Mouse (Mus musculus): ENCODE results near the gene Gbp8.
"Not testable (repeated sequence)": the region's sequence is repeated elsewhere in the genome, so short reads cannot be mapped to it uniquely, and the experiment has no call there.

Gene Gbp8

GRCm38 (mm10) chr5:105139409-105140088, at the start of gene Gbp8, which contains the start of the genes Gbp9 and Gbp4:
Gene Gbp8 (minus strand): TSS chr5:105139540.
Gene Gbp9 (minus strand): TSS chr5:105139539.
Gene Gbp4 (minus strand): TSS chr5:105139586.
- DNase-seq = not testable (repeated sequence)

DNA sequence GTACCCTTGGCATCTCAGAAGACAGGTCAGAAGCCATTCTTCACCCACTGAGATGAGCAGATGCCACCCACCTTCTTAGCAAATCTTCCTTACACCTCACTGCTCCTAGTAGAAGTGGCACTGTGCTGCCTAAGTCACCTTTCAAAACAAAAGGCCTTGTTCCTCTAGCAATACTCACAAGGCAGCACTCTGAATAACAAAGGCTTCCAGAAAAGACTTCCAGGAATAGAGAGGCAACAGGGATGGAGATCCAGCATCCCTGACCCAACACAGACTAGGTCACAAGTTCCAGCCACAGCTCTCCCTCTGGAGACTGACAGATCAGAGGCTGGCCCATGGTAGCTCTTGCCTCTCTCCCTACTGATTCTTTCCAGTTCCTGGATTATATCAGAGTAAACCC, 42.1 kb upstream of the Gbp8 start:
- DNase-seq = no peak

DNA sequence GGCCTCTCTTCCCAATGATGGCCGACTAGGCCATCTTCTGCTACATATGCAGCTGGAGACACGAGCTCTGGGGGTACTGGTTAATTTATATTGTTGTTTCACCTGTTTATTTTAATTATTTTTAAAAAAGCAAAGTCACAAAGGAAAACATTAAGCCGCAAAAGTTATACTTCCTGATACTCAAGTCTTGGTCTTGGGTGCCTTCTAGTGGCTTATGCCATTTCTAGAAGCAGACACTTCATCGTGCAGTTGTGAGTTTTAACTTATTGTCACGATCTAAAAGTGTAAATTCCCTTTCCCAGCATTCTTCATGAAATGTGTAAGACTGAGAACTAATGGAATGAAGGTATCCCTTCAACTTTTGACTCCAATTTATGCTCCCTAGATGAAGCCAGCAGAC, 17.2 kb upstream of the Gbp8 start:
- DNase-seq = no peak

DNA sequence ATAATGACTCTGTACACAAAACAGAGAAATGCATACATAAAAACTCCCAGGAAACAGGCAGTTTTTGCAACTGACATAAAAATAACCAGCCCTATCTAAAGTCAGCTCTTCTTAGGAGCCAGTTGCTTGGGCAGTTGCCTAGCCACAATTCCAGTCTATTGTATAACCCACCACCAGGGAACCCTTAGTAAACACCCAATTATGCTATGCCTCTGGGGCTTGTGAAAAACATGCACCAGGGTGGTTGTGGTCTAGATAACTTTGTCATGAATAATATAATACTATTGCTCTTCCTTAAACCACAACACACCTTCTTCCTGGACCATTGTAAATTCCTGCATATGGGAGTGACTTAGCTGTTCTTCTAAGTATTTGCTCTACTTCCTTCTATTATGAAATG, 14.7 kb upstream of the Gbp8 start:
- no peak for DNase-seq

GRCm38 (mm10) chr5:105148062-105148461, 8.7 kb upstream of the Gbp8 start:
- DNase-seq = not testable (repeated sequence)

DNA sequence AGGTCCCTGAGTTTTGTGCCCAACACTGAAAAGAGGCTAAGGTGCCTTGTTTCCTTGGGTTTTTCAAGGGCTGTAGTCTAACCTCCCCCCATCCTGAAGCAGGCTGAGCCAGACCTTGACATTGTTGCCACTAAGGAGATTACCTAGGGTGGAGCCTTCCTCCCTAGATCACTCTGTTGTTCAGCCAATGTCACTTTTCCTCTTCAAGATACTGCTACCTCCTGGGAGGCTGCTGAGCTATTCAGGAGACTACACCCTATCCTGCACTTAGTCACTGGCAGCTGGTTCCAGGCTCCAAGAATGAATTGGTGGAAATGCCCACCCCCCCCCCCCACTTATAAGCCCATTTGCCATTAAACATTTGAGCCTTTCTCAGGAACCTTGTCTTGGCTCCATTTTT, 7.1 kb upstream of the Gbp8 start:
- no peak for DNase-seq

DNA sequence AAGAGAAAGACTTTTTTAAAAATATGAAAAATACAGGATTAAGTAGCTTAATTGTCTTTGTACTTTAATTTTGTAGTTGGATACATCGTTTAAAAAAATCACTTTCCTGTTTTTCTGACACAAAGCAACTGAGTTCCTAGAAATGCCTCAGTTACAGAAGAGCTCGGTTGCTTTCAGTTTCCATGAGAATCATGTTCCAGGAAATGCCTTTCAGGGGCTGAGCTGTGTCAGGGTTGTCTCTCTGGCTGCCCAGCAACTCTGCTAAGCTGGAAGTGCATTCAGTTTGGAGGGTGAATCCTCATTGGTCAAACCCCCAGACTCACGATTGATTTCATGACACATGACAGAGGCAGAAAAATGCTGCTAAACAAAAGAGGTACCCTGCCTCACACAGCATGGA, 6.4 kb upstream of the Gbp8 start:
- DNase-seq = not testable (repeated sequence)

- DNase-seq = not testable (repeated sequence)
These were observed 910 bp upstream of the Gbp8 start for GRCm38 (mm10) chr5:105140089-105140810.

DNA sequence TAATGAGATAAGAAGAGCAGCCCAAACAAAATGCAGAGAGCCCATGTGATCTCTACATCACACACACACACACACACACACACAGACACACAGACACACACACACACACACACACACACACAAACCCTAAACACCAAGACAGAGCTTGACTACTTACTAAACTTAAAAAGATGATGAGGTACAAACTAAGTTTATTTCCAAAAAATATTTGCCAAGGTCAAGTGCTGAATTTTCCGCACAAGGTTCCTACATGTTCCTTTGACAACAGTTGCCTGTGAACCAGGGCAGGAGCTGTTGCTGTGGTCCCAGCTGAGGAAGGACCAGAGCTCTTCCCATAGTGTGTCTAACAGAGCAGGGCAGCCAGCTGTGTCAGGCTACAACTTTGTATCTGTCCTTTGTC, 434 bp downstream of the Gbp8 start:
- DNase-seq = no peak

DNA sequence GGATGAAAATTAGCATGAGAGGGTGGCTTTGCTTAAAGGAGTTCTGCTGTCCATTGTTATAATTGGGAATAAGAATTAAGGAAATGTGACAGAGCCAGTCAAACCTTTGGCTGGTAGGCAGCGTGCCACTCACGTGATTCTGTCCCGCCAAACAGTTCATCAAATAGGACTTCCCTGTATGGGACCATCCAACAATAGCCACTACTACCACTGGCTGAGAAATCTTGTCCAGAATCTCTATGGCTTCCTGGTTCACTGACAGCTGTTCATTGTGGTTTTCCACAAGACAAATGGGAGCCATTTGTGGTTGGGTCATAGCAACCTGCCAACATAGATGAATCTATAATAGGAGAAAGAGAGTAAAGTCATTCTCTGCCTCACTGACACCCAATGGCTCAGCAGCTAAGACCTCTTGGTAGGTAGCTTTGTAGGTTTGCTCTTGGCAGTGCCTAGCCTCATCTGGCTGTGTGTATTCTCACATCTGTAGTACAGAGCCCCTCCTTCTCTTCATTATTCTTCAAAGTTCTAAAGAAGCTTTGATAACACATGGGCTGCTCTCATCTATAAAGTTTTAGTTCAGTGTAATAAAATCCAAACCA, 2.5 kb downstream of the Gbp8 start:
- not testable (repeated sequence) for DNase-seq

GRCm38 (mm10) chr5:105121731-105122130, 17.6 kb downstream of the Gbp8 start:
- DNase-seq = peak; percentile 5 to 13

- no peak for DNase-seq
These were observed 23.6 kb downstream of the Gbp8 start for GRCm38 (mm10) chr5:105115740-105116139.

- DNase-seq = no peak
These were observed 24.6 kb downstream of the Gbp8 start for GRCm38 (mm10) chr5:105114696-105115095.

- DNase-seq = no peak
These were observed 25.7 kb downstream of the Gbp8 start for GRCm38 (mm10) chr5:105113656-105114055.

DNA sequence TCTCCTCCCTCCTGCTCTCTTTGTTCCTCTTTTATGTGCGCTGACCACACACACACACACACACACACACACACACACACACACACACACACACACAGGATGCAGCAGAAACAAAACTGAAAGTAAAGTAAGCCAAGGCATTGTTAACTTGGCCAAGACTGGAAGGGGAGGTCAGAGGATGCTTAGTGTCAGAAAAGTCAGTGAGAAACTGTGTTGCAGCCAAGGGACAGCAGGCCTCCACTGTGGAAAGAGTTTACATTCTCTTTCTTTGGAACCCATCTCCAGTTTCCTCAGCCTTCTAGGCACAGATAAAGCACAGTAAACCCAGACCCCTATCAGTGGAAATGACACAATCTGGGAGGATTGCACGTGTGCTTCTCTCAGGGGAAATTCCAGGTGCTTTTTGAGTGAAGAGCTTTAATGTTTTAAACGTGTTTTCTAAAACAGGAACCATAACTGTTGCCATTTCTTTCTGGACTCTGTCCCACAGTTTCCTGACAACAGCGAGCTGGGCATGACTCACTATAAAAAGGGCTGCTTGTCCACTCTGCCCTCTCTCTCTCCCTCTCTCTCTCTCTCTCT, 29.0 kb downstream of the Gbp8 start:
- peak in 1 of 2 experiments; percentile 2 for DNase-seq

GRCm38 (mm10) chr5:105109775-105110174, 29.6 kb downstream of the Gbp8 start:
- DNase-seq = not testable (repeated sequence)

DNA sequence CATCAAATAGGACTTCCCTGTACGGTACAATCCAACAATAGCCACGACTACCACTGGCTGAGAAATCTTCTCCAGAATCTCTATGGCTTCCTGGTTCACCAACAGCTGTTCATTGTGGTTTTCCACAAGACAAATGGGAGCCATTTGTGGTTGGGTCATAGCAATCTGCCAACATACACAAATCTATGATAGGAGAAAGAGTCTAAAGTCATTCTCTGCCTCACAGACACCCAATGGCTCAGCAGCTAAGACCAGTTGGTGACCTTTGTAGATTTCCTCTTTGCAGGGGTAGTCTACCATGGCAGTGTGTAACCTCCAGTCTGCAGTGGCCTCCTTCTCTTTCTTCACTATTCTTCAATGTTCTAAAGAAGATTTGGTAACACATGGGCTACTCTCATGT, 33.7 kb downstream of the Gbp8 start:
- DNase-seq = not testable (repeated sequence)

- no peak for DNase-seq
These were observed 57.4 kb downstream of the Gbp8 start for GRCm38 (mm10) chr5:105081900-105082299.

GRCm38 (mm10) chr5:105068356-105068755, 71.0 kb downstream of the Gbp8 start:
- not testable (repeated sequence) for DNase-seq

DNA sequence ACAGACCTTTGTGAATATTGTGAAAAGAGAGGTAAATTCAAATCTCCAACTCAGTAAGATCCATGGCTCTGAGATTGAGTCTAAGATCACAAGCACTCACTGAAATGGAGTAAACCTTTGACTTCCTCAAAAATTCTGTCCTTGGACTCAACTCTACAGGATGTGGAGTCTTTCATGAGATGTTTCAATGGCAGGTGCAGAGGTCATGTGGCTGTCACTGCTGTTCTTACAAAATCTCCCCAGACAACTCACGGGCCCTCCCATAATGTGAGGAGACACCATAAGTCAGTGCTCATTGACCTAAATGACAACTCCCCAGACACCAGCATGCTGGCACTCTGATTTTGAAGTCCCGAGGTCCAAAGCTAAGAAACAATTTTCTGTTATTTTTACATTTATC, 74.9 kb downstream of the Gbp8 start:
- DNase-seq = not testable (repeated sequence)

- no peak for DNase-seq
These were observed 76.0 kb downstream of the Gbp8 start for GRCm38 (mm10) chr5:105063321-105063720.

- DNase-seq = not testable (repeated sequence)
These were observed 76.9 kb downstream of the Gbp8 start for GRCm38 (mm10) chr5:105062403-105062802.

- no peak for DNase-seq
These were observed 79.1 kb downstream of the Gbp8 start for GRCm38 (mm10) chr5:105060224-105060623.
